Mouse (Mus musculus): ENCODE measurements around the gene Agpat2. TPM values are rescaled to one million over a fixed set of nuclear protein-coding genes. Genes with fewer than 3 reads are reported as not detected.

Gene Agpat2
- 17.0 and 17.8 TPM in 2 replicates for polyA plus RNA-seq (2016; fragmentation: Nextera tagmentation; extraction: Ambion mirVana)

- Histone ChIP-seq H3K4me2 (replicated peaks) (peak within 1 kb of the TSS; percentile 87), H3K4me3 (peak within 1 kb of the TSS; percentile 62), H3K27me3 (peaks cover 3% of the 10 kb centered on the region; the same call in 1 of the 2 replicates), H3K9me3 (no peaks in the 10 kb centered on the region), H3K27ac (peak within 1 kb of the TSS; percentile 31), H3K36me3 (no peaks in the 10 kb centered on the region), H3K9ac (peak within 1 kb of the TSS; percentile 74), H3K4me1 (peaks cover 16% of the 10 kb centered on the region)
- peak; percentile 74 for ATAC-seq (ENCODE audit: insufficient number of reproducible peaks, insufficient read depth, low FRiP score, low TSS enrichment)
- WGBS = 1% methylated on average over 83 of the region's 103 CpGs
Measured at GRCm38 (mm10) chr2:26603720-26604671, at the start of gene Agpat2. Gene Agpat2 (minus strand): TSS chr2:26604417.

GRCm38 (mm10) chr2:26646643-26647293, 42.6 kb upstream of the Agpat2 start:
- WGBS = 27% methylated on average over 3 of the region's 3 CpGs
- H3K36me3 ChIP-seq = no peaks in the 10 kb centered on the region
- no peak overlapping the region for H3K4me3 ChIP-seq
- no peak overlapping the region for H3K4me2 ChIP-seq (replicated peaks)
- H3K27ac ChIP-seq = no peak overlapping the region
- H3K4me1 ChIP-seq = no peaks in the 10 kb centered on the region
- no peaks in the 10 kb centered on the region for H3K9me3 ChIP-seq
- no peak overlapping the region for H3K9ac ChIP-seq
- ATAC-seq (ENCODE audit: insufficient number of reproducible peaks, insufficient read depth, low FRiP score, low TSS enrichment) = peak; percentile 90
- H3K27me3 ChIP-seq = no peaks in the 10 kb centered on the region

- no peak for ATAC-seq (ENCODE audit: insufficient number of reproducible peaks, insufficient read depth, low FRiP score, low TSS enrichment)
- Histone ChIP-seq H3K27me3 (no peaks in the 10 kb centered on the region), H3K4me3 (no peak overlapping the region), H3K36me3 (no peaks in the 10 kb centered on the region), H3K27ac (no peak overlapping the region), H3K4me1 (peaks cover 8% of the 10 kb centered on the region), H3K9ac (no peak overlapping the region), H3K4me2 (replicated peaks) (no peak overlapping the region), H3K9me3 (no peaks in the 10 kb centered on the region)
- WGBS = 58% methylated on average over 2 of the region's 2 CpGs
Measured at GRCm38 (mm10) chr2:26643942-26644341, 39.7 kb upstream of the Agpat2 start.

- H3K4me3 ChIP-seq = no peak overlapping the region
- no peaks in the 10 kb centered on the region for H3K27me3 ChIP-seq
- 77% methylated on average over 7 of the region's 7 CpGs for WGBS
- H3K4me2 ChIP-seq (replicated peaks) = no peak overlapping the region
- peaks cover 25% of the 10 kb centered on the region for H3K4me1 ChIP-seq
- H3K9me3 ChIP-seq = no peaks in the 10 kb centered on the region
- peaks cover 27% of the 10 kb centered on the region for H3K36me3 ChIP-seq
- ATAC-seq (ENCODE audit: insufficient number of reproducible peaks, insufficient read depth, low FRiP score, low TSS enrichment) = no peak
- H3K9ac ChIP-seq = no peak overlapping the region; the same call in 1 of the 2 replicates
- H3K27ac ChIP-seq = no peak overlapping the region
Measured at GRCm38 (mm10) chr2:26641006-26641647, 36.9 kb upstream of the Agpat2 start.

- Histone ChIP-seq H3K27ac (peak overlapping the region; percentile 80), H3K36me3 (peaks cover 37% of the 10 kb centered on the region), H3K4me1 (peaks cover 25% of the 10 kb centered on the region), H3K27me3 (no peaks in the 10 kb centered on the region), H3K9ac (peak overlapping the region; percentile 96), H3K9me3 (no peaks in the 10 kb centered on the region), H3K4me3 (peak overlapping the region; percentile 94), H3K4me2 (replicated peaks) (peak overlapping the region; percentile 79)
- ATAC-seq (ENCODE audit: insufficient number of reproducible peaks, insufficient read depth, low FRiP score, low TSS enrichment) = peak; percentile 70
- 3% methylated on average over 49 of the region's 49 CpGs for WGBS
Measured at GRCm38 (mm10) chr2:26639838-26640830, 35.9 kb upstream of the Agpat2 start.

- peak overlapping the region; percentile 96 for H3K9ac ChIP-seq
- peaks cover 25% of the 10 kb centered on the region for H3K4me1 ChIP-seq
- peak overlapping the region; percentile 79 for H3K4me2 ChIP-seq (replicated peaks)
- 0 out of 2 replicates have a peak overlapping the region, but pooled peaks have one; percentile 46 for H3K27ac ChIP-seq
- H3K27me3 ChIP-seq = no peaks in the 10 kb centered on the region
- peak overlapping the region; percentile 94 for H3K4me3 ChIP-seq
- no peak for ATAC-seq (ENCODE audit: insufficient number of reproducible peaks, insufficient read depth, low FRiP score, low TSS enrichment)
- H3K36me3 ChIP-seq = peaks cover 41% of the 10 kb centered on the region
- WGBS = 5% methylated on average over 8 of the region's 8 CpGs
- no peaks in the 10 kb centered on the region for H3K9me3 ChIP-seq
Measured at GRCm38 (mm10) chr2:26639083-26639482, 34.9 kb upstream of the Agpat2 start.

- H3K36me3 ChIP-seq = peaks cover 41% of the 10 kb centered on the region
- H3K9me3 ChIP-seq = no peaks in the 10 kb centered on the region
- no peak overlapping the region for H3K27ac ChIP-seq
- no peaks in the 10 kb centered on the region for H3K27me3 ChIP-seq
- peaks cover 25% of the 10 kb centered on the region for H3K4me1 ChIP-seq
- ATAC-seq (ENCODE audit: insufficient number of reproducible peaks, insufficient read depth, low FRiP score, low TSS enrichment) = no peak
- H3K9ac ChIP-seq = peak overlapping the region; percentile 96
- peak overlapping the region; percentile 79 for H3K4me2 ChIP-seq (replicated peaks)
- H3K4me3 ChIP-seq = peak overlapping the region; percentile 94
- WGBS = 71% methylated on average over 5 of the region's 5 CpGs
Measured at GRCm38 (mm10) chr2:26638572-26638971, 34.4 kb upstream of the Agpat2 start.

- Histone ChIP-seq H3K9ac (peak overlapping the region; percentile 96; the same call in 1 of the 2 replicates), H3K9me3 (no peaks in the 10 kb centered on the region), H3K4me1 (peaks cover 25% of the 10 kb centered on the region), H3K4me3 (peak overlapping the region; percentile 94), H3K4me2 (replicated peaks) (peak overlapping the region; percentile 79), H3K27ac (no peak overlapping the region), H3K27me3 (no peaks in the 10 kb centered on the region), H3K36me3 (peaks cover 43% of the 10 kb centered on the region)
- no peak for ATAC-seq (ENCODE audit: insufficient number of reproducible peaks, insufficient read depth, low FRiP score, low TSS enrichment)
- WGBS = 85% methylated on average over 5 of the region's 5 CpGs
Measured at GRCm38 (mm10) chr2:26638039-26638438, 33.8 kb upstream of the Agpat2 start.

GRCm38 (mm10) chr2:26637316-26637932, 33.2 kb upstream of the Agpat2 start:
- Histone ChIP-seq H3K36me3 (peaks cover 44% of the 10 kb centered on the region), H3K4me2 (replicated peaks) (0 out of 2 replicates have a peak overlapping the region, but pooled peaks have one; percentile 79), H3K4me3 (0 out of 2 replicates have a peak overlapping the region, but pooled peaks have one; percentile 94), H3K9me3 (no peaks in the 10 kb centered on the region), H3K4me1 (peaks cover 25% of the 10 kb centered on the region), H3K27me3 (no peaks in the 10 kb centered on the region), H3K27ac (no peak overlapping the region), H3K9ac (no peak overlapping the region)
- no peak for ATAC-seq (ENCODE audit: insufficient number of reproducible peaks, insufficient read depth, low FRiP score, low TSS enrichment)
- 75% methylated on average over 4 of the region's 4 CpGs for WGBS

- H3K27me3 ChIP-seq = no peaks in the 10 kb centered on the region
- H3K4me3 ChIP-seq = no peak overlapping the region
- no peaks in the 10 kb centered on the region for H3K9me3 ChIP-seq
- no peak overlapping the region for H3K4me2 ChIP-seq (replicated peaks)
- H3K27ac ChIP-seq = no peak overlapping the region
- 53% methylated on average over 2 of the region's 2 CpGs for WGBS
- H3K36me3 ChIP-seq = peaks cover 44% of the 10 kb centered on the region
- no peak overlapping the region for H3K9ac ChIP-seq
- no peak for ATAC-seq (ENCODE audit: insufficient number of reproducible peaks, insufficient read depth, low FRiP score, low TSS enrichment)
- H3K4me1 ChIP-seq = peaks cover 25% of the 10 kb centered on the region
Measured at GRCm38 (mm10) chr2:26636325-26636635, 32.1 kb upstream of the Agpat2 start.

Measured in embryonic facial prominence, embryonic 12.5 days (tissue).